Mouse (Mus musculus): ENCODE measurements around the gene Tmem26. TPM values are rescaled to one million over a fixed set of nuclear protein-coding genes. Genes with fewer than 3 reads are reported as not detected.

Gene Tmem26
- polyA plus RNA-seq, 1 experiment: 5.4 TPM

DNA sequence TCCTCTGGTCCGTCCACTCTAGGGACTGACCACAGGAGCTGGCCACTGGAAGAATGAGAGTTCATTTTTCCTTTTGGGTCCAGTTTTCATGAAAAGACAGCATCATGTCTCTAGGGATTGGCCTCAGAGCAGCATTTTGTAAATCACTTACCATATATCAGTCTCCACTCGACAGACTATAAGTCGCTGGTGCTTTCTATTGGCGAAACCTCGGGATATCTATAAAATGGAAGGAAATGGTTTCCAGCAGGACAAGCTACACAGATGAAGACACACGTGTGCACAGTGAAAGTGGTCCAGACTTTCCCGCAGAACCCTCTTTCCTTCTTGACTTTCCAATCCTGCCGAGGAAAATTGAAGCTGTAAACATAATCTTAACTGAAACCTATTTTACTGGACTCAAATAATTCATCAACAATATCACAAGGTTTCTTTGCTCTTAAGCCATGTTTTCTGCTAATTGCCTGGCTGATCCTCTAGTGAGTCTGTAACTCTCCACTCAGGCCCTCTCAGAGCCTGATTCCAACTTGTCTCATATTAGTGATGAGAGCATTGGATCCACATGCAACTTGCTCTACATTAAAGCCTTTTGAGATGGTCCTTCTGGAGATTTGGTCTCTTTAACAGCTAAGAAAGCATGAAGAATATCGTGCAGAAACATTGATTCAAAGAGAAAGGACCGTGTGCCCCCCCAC, 94.8 kb downstream of the Tmem26 start:
- TF ChIP-seq CTCF (IDR thresholded peaks at IDR 0.05; ENCODE audit: borderline replicate concordance, extremely low read depth, insufficient read depth, insufficient read length): no peak
- TF ChIP-seq POLR2A (IDR thresholded peaks at IDR 0.05; ENCODE audit: borderline replicate concordance, extremely low read depth, insufficient read depth, insufficient read length, poor library complexity, severe bottlenecking): no peak
- no peak for DNase-seq (ENCODE audit: low read depth)

DNA sequence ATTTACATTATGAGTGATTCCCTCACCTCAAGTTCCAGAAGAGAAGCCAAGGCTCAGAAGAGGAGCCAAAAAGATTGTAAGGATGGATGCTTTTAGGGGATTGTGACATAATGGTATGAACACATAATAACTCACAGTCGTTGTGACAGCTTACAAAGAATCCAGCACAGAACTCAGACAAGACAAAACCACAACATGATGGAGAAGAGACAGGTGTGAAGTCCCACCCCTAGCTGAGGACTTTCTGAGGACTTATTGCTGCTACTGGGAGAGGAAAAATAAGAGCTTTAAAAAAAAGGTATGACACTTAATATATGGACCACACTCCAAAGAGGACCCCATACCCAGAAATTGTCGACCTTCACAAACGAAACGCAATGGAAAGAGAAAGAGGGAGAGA, 101.1 kb downstream of the Tmem26 start:
- TF ChIP-seq POLR2A (IDR thresholded peaks at IDR 0.05; ENCODE audit: borderline replicate concordance, extremely low read depth, insufficient read depth, insufficient read length, poor library complexity, severe bottlenecking): no peak
- TF ChIP-seq CTCF (IDR thresholded peaks at IDR 0.05; ENCODE audit: borderline replicate concordance, extremely low read depth, insufficient read depth, insufficient read length): no peak
- no peak for DNase-seq (ENCODE audit: low read depth)

Other genes starting within 250 kb of the Tmem26 start
- 0.29 and 0.82 TPM in 2 replicates for gene Cabcoco1, start 181.8 kb upstream of the Tmem26 start, polyA plus RNA-seq (2012; rRNA removed)

Measured in brain, embryonic 14.5 days (tissue).